Mouse (Mus musculus): ENCODE data around the gene 4930513O06Rik. TPM values are rescaled to one million over a fixed set of nuclear protein-coding genes. Genes with fewer than 3 reads are reported as not detected.

The 4930513O06Rik gene
- total RNA-seq (2014; rRNA removed): not detected in 2 replicates
- polyA plus RNA-seq (2015; fragmentation: Nextera tagmentation; extraction: Ambion mirVana): not detected in 2 replicates

DNA sequence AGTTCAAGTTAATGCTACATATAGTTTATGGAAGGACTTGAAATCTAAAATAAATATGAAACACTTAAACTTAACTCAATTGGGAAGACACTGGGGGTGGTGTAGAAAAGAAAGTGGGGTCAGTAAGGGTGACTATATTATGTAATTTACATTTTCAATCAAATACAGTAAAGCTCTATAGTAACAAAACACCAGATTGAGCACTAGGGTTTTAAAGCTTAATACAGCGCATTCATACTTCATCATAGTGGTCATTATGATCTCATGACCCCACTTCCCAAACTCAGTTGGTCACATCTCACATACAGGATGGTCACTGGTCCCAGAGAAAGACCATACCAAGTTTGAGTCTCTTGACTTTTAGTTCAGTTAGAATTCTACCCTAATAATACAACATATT is at the start of gene 4930513O06Rik:
Gene 4930513O06Rik, plus strand, starts transcription at position 301 of the 400 bp plus-strand sequence.
- H3K9ac ChIP-seq (replicated peaks; ENCODE audit: low read length): no peak within 1 kb of the TSS
- no peaks in the 10 kb centered on the region for H3K9me3 ChIP-seq (ENCODE audit: low read length)
- H3K36me3 ChIP-seq (ENCODE audit: insufficient read depth, low read length): no peaks in the 10 kb centered on the region
- no peak for DNase-seq (ENCODE audit: low spot score)
- H3K27ac ChIP-seq: no peak within 1 kb of the TSS
- no peaks in the 10 kb centered on the region for H3K4me1 ChIP-seq (ENCODE audit: insufficient read depth, low read length)
- no peak within 1 kb of the TSS for H3K4me2 ChIP-seq (ENCODE audit: low read depth, low read length)
- 88% methylated on average over 1 of the region's 1 CpGs for WGBS
- no peak within 1 kb of the TSS for H3K4me3 ChIP-seq (ENCODE audit: low read length)
- ATAC-seq: no peak
- TF ChIP-seq CTCF (IDR thresholded peaks at IDR 0.05; ENCODE audit: low read depth): no peak
- no peaks in the 10 kb centered on the region for H3K27me3 ChIP-seq (ENCODE audit: insufficient read depth, low read length)

- no peak for ATAC-seq
- no peak for DNase-seq (ENCODE audit: low spot score)
- Histone ChIP-seq H3K36me3 (ENCODE audit: insufficient read depth, low read length) (no peaks in the 10 kb centered on the region), H3K4me1 (ENCODE audit: insufficient read depth, low read length) (no peaks in the 10 kb centered on the region), H3K4me2 (ENCODE audit: low read depth, low read length) (no peak overlapping the region), H3K9ac (replicated peaks; ENCODE audit: low read length) (no peak overlapping the region), H3K4me3 (ENCODE audit: low read length) (no peak overlapping the region), H3K27ac (no peak overlapping the region), H3K27me3 (ENCODE audit: insufficient read depth, low read length) (no peaks in the 10 kb centered on the region), H3K9me3 (ENCODE audit: low read length) (no peaks in the 10 kb centered on the region)
- WGBS: 86% methylated on average over 1 of the region's 1 CpGs
- TF ChIP-seq CTCF (IDR thresholded peaks at IDR 0.05; ENCODE audit: low read depth): no peak
These were observed 48.4 kb upstream of the 4930513O06Rik start for GRCm38 (mm10) chrX:139037666-139038065.

GRCm38 (mm10) chrX:139039314-139039713 is 46.7 kb upstream of the 4930513O06Rik start:
- ATAC-seq (no peak), DNase-seq (ENCODE audit: low spot score) (no peak)
- no peak for TF ChIP-seq CTCF (IDR thresholded peaks at IDR 0.05; ENCODE audit: low read depth)
- no peaks in the 10 kb centered on the region for H3K36me3 ChIP-seq (ENCODE audit: insufficient read depth, low read length)
- no peak overlapping the region for H3K9ac ChIP-seq (replicated peaks; ENCODE audit: low read length)
- H3K27ac ChIP-seq: no peak overlapping the region
- no peaks in the 10 kb centered on the region for H3K9me3 ChIP-seq (ENCODE audit: low read length)
- no peak overlapping the region for H3K4me3 ChIP-seq (ENCODE audit: low read length)
- H3K4me1 ChIP-seq (ENCODE audit: insufficient read depth, low read length): no peaks in the 10 kb centered on the region
- H3K4me2 ChIP-seq (ENCODE audit: low read depth, low read length): no peak overlapping the region
- no peaks in the 10 kb centered on the region for H3K27me3 ChIP-seq (ENCODE audit: insufficient read depth, low read length)
- WGBS: 65% methylated on average over 2 of the region's 2 CpGs

GRCm38 (mm10) chrX:139041148-139041547 is 44.9 kb upstream of the 4930513O06Rik start:
- ATAC-seq: no peak
- H3K4me2 ChIP-seq (ENCODE audit: low read depth, low read length): no peak overlapping the region
- no peak for TF ChIP-seq CTCF (IDR thresholded peaks at IDR 0.05; ENCODE audit: low read depth)
- no peaks in the 10 kb centered on the region for H3K27me3 ChIP-seq (ENCODE audit: insufficient read depth, low read length)
- WGBS: 89% methylated on average over 1 of the region's 1 CpGs
- no peak overlapping the region for H3K27ac ChIP-seq
- no peak overlapping the region for H3K9ac ChIP-seq (replicated peaks; ENCODE audit: low read length)
- no peak overlapping the region for H3K4me3 ChIP-seq (ENCODE audit: low read length)
- no peaks in the 10 kb centered on the region for H3K36me3 ChIP-seq (ENCODE audit: insufficient read depth, low read length)
- no peaks in the 10 kb centered on the region for H3K9me3 ChIP-seq (ENCODE audit: low read length)
- DNase-seq (ENCODE audit: low spot score): no peak
- H3K4me1 ChIP-seq (ENCODE audit: insufficient read depth, low read length): no peaks in the 10 kb centered on the region

- no peak for TF ChIP-seq CTCF (IDR thresholded peaks at IDR 0.05; ENCODE audit: low read depth)
- Histone ChIP-seq H3K9me3 (ENCODE audit: low read length) (no peaks in the 10 kb centered on the region), H3K9ac (replicated peaks; ENCODE audit: low read length) (no peak overlapping the region), H3K4me2 (ENCODE audit: low read depth, low read length) (no peak overlapping the region), H3K4me1 (ENCODE audit: insufficient read depth, low read length) (no peaks in the 10 kb centered on the region), H3K27ac (no peak overlapping the region), H3K36me3 (ENCODE audit: insufficient read depth, low read length) (no peaks in the 10 kb centered on the region), H3K4me3 (ENCODE audit: low read length) (no peak overlapping the region), H3K27me3 (ENCODE audit: insufficient read depth, low read length) (no peaks in the 10 kb centered on the region)
- ATAC-seq (no peak), DNase-seq (ENCODE audit: low spot score) (no peak)
- 65% methylated on average over 1 of the region's 1 CpGs for WGBS
These were observed 34.1 kb upstream of the 4930513O06Rik start for GRCm38 (mm10) chrX:139051976-139052375.

DNA sequence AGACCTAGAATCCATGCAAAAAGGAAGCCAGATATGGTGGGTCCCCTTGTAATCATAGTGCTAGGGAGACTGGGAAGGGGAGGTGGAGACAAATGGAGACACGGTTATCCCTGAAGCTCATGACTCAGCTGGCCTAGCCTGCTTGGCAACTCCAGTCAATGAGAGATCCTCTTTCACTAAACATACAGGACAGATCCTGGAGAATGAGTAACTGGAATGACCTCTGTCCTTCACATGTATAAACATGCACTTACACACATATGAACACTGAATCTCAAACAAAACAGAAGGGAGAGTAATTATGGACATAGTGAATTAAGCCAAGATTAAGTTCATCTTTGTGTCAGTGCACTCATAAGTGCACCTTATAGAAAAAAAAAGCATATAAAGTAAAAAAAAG is 32.9 kb upstream of the 4930513O06Rik start:
- no peak overlapping the region for H3K27ac ChIP-seq
- H3K4me2 ChIP-seq (ENCODE audit: low read depth, low read length): no peak overlapping the region
- H3K4me3 ChIP-seq (ENCODE audit: low read length): no peak overlapping the region
- WGBS: 81% methylated on average over 1 of the region's 1 CpGs
- no peak for DNase-seq (ENCODE audit: low spot score)
- no peaks in the 10 kb centered on the region for H3K9me3 ChIP-seq (ENCODE audit: low read length)
- H3K27me3 ChIP-seq (ENCODE audit: insufficient read depth, low read length): no peaks in the 10 kb centered on the region
- no peaks in the 10 kb centered on the region for H3K4me1 ChIP-seq (ENCODE audit: insufficient read depth, low read length)
- TF ChIP-seq CTCF (IDR thresholded peaks at IDR 0.05; ENCODE audit: low read depth): no peak
- no peak overlapping the region for H3K9ac ChIP-seq (replicated peaks; ENCODE audit: low read length)
- no peaks in the 10 kb centered on the region for H3K36me3 ChIP-seq (ENCODE audit: insufficient read depth, low read length)
- ATAC-seq: no peak

DNA sequence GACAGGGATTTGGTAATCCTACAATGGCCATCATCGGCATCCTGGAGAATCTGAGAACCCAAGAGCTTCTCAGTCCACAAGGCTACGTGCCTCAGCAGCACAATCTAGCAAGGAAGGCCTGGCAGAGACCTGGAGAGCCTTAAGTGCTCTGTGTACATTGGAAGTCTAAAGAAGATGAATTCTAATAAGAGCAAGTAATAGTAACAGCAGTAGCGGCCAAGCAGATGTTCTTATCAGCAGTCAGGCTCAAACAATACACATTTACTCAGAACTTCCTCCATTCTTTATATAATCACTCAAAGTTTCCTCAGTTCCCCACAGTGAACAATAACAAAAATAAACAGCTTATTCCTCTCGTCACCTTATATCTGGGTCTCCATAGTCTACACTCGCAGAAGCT is 22.0 kb upstream of the 4930513O06Rik start:
- no peaks in the 10 kb centered on the region for H3K4me1 ChIP-seq (ENCODE audit: insufficient read depth, low read length)
- no peak overlapping the region for H3K27ac ChIP-seq
- TF ChIP-seq CTCF (IDR thresholded peaks at IDR 0.05; ENCODE audit: low read depth): no peak
- H3K9ac ChIP-seq (replicated peaks; ENCODE audit: low read length): no peak overlapping the region
- H3K36me3 ChIP-seq (ENCODE audit: insufficient read depth, low read length): no peaks in the 10 kb centered on the region
- no peak overlapping the region for H3K4me3 ChIP-seq (ENCODE audit: low read length)
- no peaks in the 10 kb centered on the region for H3K27me3 ChIP-seq (ENCODE audit: insufficient read depth, low read length)
- DNase-seq (ENCODE audit: low spot score): no peak
- no peak for ATAC-seq
- H3K4me2 ChIP-seq (ENCODE audit: low read depth, low read length): no peak overlapping the region
- H3K9me3 ChIP-seq (ENCODE audit: low read length): no peaks in the 10 kb centered on the region
- 85% methylated on average over 5 of the region's 5 CpGs for WGBS

Measured in hindbrain, postnatal 0 days (tissue).